ENCODE assay signal across 10 mouse cellular contexts in genomic region chr7:132227075-132227640, GRCm38 (mm10).
DNase-seq lines count a peak whose midpoint lies in the region; ATAC-seq and TF ChIP-seq lines count a peak whose summit lies in the region.
"Had no signal": no experiment of that assay in that cellular context is flagged by ENCODE, and none has a peak within 500 bp of the region (broad histone marks: within the 10 kb centered on the region; RNA-seq: fewer than 3 reads in every experiment).

No protein-coding gene starts in this region.

- no peak overlapping the region for H3K9ac ChIP-seq in hindbrain, embryonic 13.5 days
- no peak overlapping the region for H3K9ac ChIP-seq in hindbrain, embryonic 12.5 days
- no peak overlapping the region for H3K9ac ChIP-seq in midbrain, embryonic 11.5 days (ENCODE audit: low read length)
- H3K9ac ChIP-seq in midbrain, postnatal 0 days (replicated peaks; ENCODE audit: low read length, poor library complexity, severe bottlenecking), result no peak overlapping the region
- no peak overlapping the region for H3K9ac ChIP-seq in midbrain, embryonic 13.5 days (replicated peaks)
- H3K9ac ChIP-seq: embryonic facial prominence, embryonic 15.5 days; limb, embryonic 12.5 days had no signal

- H3K4me2 ChIP-seq in hindbrain, embryonic 13.5 days, result no peak overlapping the region
- H3K4me2 ChIP-seq in hindbrain, embryonic 12.5 days (replicated peaks), result no peak overlapping the region
- H3K4me2 ChIP-seq in midbrain, embryonic 11.5 days, result no peak overlapping the region
- H3K4me2 ChIP-seq in midbrain, postnatal 0 days (ENCODE audit: low read depth, low read length, poor library complexity, severe bottlenecking), result no peak overlapping the region
- no peak overlapping the region for H3K4me2 ChIP-seq in midbrain, embryonic 13.5 days (replicated peaks)
- H3K4me2 ChIP-seq: embryonic facial prominence, embryonic 15.5 days; limb, embryonic 12.5 days had no signal

- WGBS in hindbrain, embryonic 13.5 days, result 89% methylated on average over 8 of the region's 8 CpGs
- 85% methylated on average over 8 of the region's 8 CpGs for WGBS in hindbrain, embryonic 12.5 days
- 85% methylated on average over 8 of the region's 8 CpGs for WGBS in midbrain, embryonic 11.5 days
- 80% methylated on average over 8 of the region's 8 CpGs for WGBS in midbrain, postnatal 0 days
- WGBS in midbrain, embryonic 13.5 days, result 83% methylated on average over 8 of the region's 8 CpGs

- 0 out of 2 replicates have a peak overlapping the region, but pooled peaks have one; percentile 14 for H3K27ac ChIP-seq in hindbrain, embryonic 13.5 days
- H3K27ac ChIP-seq in hindbrain, embryonic 12.5 days, result no peak overlapping the region
- H3K27ac ChIP-seq in midbrain, embryonic 11.5 days (ENCODE audit: low read depth, low read length), result no peak overlapping the region
- H3K27ac ChIP-seq in midbrain, postnatal 0 days (ENCODE audit: low read depth, low read length), result no peak overlapping the region
- peak overlapping the region; percentile 48; the same call in 1 of the 2 replicates for H3K27ac ChIP-seq in midbrain, embryonic 13.5 days
- H3K27ac ChIP-seq: embryonic facial prominence, embryonic 15.5 days; limb, embryonic 12.5 days had no signal

- H3K4me3 ChIP-seq in hindbrain, embryonic 13.5 days, result no peak overlapping the region
- H3K4me3 ChIP-seq in hindbrain, embryonic 12.5 days, result no peak overlapping the region
- H3K4me3 ChIP-seq in midbrain, embryonic 11.5 days (ENCODE audit: low read depth, low read length), result no peak overlapping the region
- no peak overlapping the region for H3K4me3 ChIP-seq in midbrain, postnatal 0 days (ENCODE audit: low read depth, low read length)
- no peak overlapping the region for H3K4me3 ChIP-seq in midbrain, embryonic 13.5 days (replicated peaks)
- H3K4me3 ChIP-seq: embryonic facial prominence, embryonic 15.5 days; limb, embryonic 12.5 days had no signal

- H3K9me3 ChIP-seq in hindbrain, embryonic 13.5 days, result no peaks in the 10 kb centered on the region
- no peaks in the 10 kb centered on the region for H3K9me3 ChIP-seq in hindbrain, embryonic 12.5 days (replicated peaks)
- no peaks in the 10 kb centered on the region for H3K9me3 ChIP-seq in midbrain, embryonic 11.5 days (ENCODE audit: control insufficient read depth, low read length)
- H3K9me3 ChIP-seq in midbrain, postnatal 0 days (ENCODE audit: low read length), result no peaks in the 10 kb centered on the region
- no peaks in the 10 kb centered on the region for H3K9me3 ChIP-seq in midbrain, embryonic 13.5 days
- H3K9me3 ChIP-seq: embryonic facial prominence, embryonic 15.5 days; limb, embryonic 12.5 days had no signal

- H3K36me3 ChIP-seq in hindbrain, embryonic 13.5 days, result no peaks in the 10 kb centered on the region
- H3K36me3 ChIP-seq in hindbrain, embryonic 12.5 days, result no peaks in the 10 kb centered on the region
- H3K36me3 ChIP-seq in midbrain, embryonic 11.5 days (ENCODE audit: control insufficient read depth, insufficient read depth, low read length), result no peaks in the 10 kb centered on the region
- H3K36me3 ChIP-seq in midbrain, postnatal 0 days (ENCODE audit: insufficient read depth, low read length), result no peaks in the 10 kb centered on the region
- H3K36me3 ChIP-seq in midbrain, embryonic 13.5 days, result no peaks in the 10 kb centered on the region
- H3K36me3 ChIP-seq: embryonic facial prominence, embryonic 15.5 days; limb, embryonic 12.5 days had no signal

- no peak for DNase-seq in midbrain, embryonic 11.5 days (ENCODE audit: low spot score, missing footprints)
- no peak for DNase-seq in midbrain, postnatal 0 days (ENCODE audit: low spot score)
- no peak for DNase-seq in testis, postnatal 14 days (ENCODE audit: low spot score)

- no peak for ATAC-seq in hindbrain, embryonic 13.5 days (ENCODE audit: low FRiP score)
- ATAC-seq in hindbrain, embryonic 12.5 days (ENCODE audit: low FRiP score), result no peak
- 0 out of 2 replicates have a peak, but pooled peaks have one; percentile 20 for ATAC-seq in midbrain, embryonic 11.5 days (ENCODE audit: low FRiP score)
- ATAC-seq in midbrain, postnatal 0 days (ENCODE audit: low FRiP score), result no peak
- peak; percentile 55 for ATAC-seq in common myeloid progenitor, adult 5-6 weeks (replicated peaks; ENCODE audit: low read depth, poor library complexity, severe bottlenecking)
- ATAC-seq in midbrain, embryonic 13.5 days, result no peak; the same call in 1 of the 2 replicates
- ATAC-seq in cerebellum, adult (ENCODE audit: insufficient number of reproducible peaks, low FRiP score, low TSS enrichment), result no peak

- peaks cover 3% of the 10 kb centered on the region; the same call in 1 of the 2 replicates for H3K27me3 ChIP-seq in hindbrain, embryonic 13.5 days
- no peaks in the 10 kb centered on the region for H3K27me3 ChIP-seq in hindbrain, embryonic 12.5 days
- no peaks in the 10 kb centered on the region for H3K27me3 ChIP-seq in midbrain, embryonic 11.5 days (ENCODE audit: control insufficient read depth, insufficient read depth, low read length)
- no peaks in the 10 kb centered on the region for H3K27me3 ChIP-seq in midbrain, postnatal 0 days (ENCODE audit: insufficient read depth, low read length)
- H3K27me3 ChIP-seq in midbrain, embryonic 13.5 days, result no peaks in the 10 kb centered on the region

- TF ChIP-seq CTCF in midbrain, postnatal 0 days (IDR thresholded peaks at IDR 0.05), result no peak

- H3K4me1 ChIP-seq in hindbrain, embryonic 13.5 days (replicated peaks), result peaks cover 16% of the 10 kb centered on the region
- 0 out of 2 replicates have a peak, but pooled peaks cover 7% of the 10 kb centered on the region for H3K4me1 ChIP-seq in hindbrain, embryonic 12.5 days
- H3K4me1 ChIP-seq in midbrain, embryonic 11.5 days (ENCODE audit: control insufficient read depth, insufficient read depth, low read length), result no peaks in the 10 kb centered on the region
- H3K4me1 ChIP-seq in midbrain, postnatal 0 days (ENCODE audit: insufficient read depth, low read length), result no peaks in the 10 kb centered on the region
- peaks cover 8% of the 10 kb centered on the region; the same call in 1 of the 2 replicates for H3K4me1 ChIP-seq in midbrain, embryonic 13.5 days (replicated peaks)

Comparison
In these comparisons a context has a peak if more than half of its experiments do, and no peak if none do; other contexts are left out.
1. ATAC-seq: peak in midbrain, embryonic 11.5 days (single experiment) and common myeloid progenitor, adult 5-6 weeks (single experiment); none in hindbrain, embryonic 13.5 days (single experiment), hindbrain, embryonic 12.5 days (single experiment), midbrain, postnatal 0 days (single experiment), midbrain, embryonic 13.5 days (single experiment) and cerebellum, adult (single experiment).
2. H3K27ac ChIP-seq: peak in hindbrain, embryonic 13.5 days (single experiment) and midbrain, embryonic 13.5 days (single experiment); none in hindbrain, embryonic 12.5 days (single experiment), midbrain, embryonic 11.5 days (single experiment) and midbrain, postnatal 0 days (single experiment).